8 mouse cellular contexts compared by ENCODE assay signal in genomic region chr4:136648922-136649479, GRCm38 (mm10). TPM values are rescaled to one million over a fixed set of nuclear protein-coding genes. Genes with fewer than 3 reads are reported as not detected.
DNase-seq lines count a peak whose midpoint lies in the region; ATAC-seq and TF ChIP-seq lines count a peak whose summit lies in the region.

No protein-coding gene starts in this region.

- 15% methylated on average over 11 of the region's 11 CpGs for WGBS in heart, embryonic 13.5 days
- 15% methylated on average over 11 of the region's 11 CpGs for WGBS in liver, embryonic 12.5 days (ENCODE audit: insufficient replicate concordance)
- WGBS in neural tube, embryonic 15.5 days, result 20% methylated on average over 11 of the region's 11 CpGs

- H3ac ChIP-seq in C2C12 (ENCODE audit: control insufficient read depth, insufficient read length, low read depth), result peak overlapping the region; percentile 19

- no peaks in the 10 kb centered on the region for H3K36me3 ChIP-seq in C2C12 (ENCODE audit: control insufficient read depth, insufficient read depth)
- H3K36me3 ChIP-seq in heart, embryonic 13.5 days, result no peaks in the 10 kb centered on the region
- H3K36me3 ChIP-seq in liver, embryonic 12.5 days, result no peaks in the 10 kb centered on the region
- H3K36me3 ChIP-seq in neural tube, embryonic 15.5 days, result 0 out of 2 replicates have a peak, but pooled peaks cover 3% of the 10 kb centered on the region

- H3K27me3 ChIP-seq in C2C12 (ENCODE audit: control insufficient read depth, insufficient read depth, insufficient read length), result no peaks in the 10 kb centered on the region
- H3K27me3 ChIP-seq in heart, embryonic 13.5 days (replicated peaks), result peaks cover 49% of the 10 kb centered on the region
- peaks cover 3% of the 10 kb centered on the region; the same call in 1 of the 2 replicates for H3K27me3 ChIP-seq in liver, embryonic 12.5 days (replicated peaks)
- no peaks in the 10 kb centered on the region for H3K27me3 ChIP-seq in neural tube, embryonic 15.5 days (replicated peaks)

- peak; percentile 73 for TF ChIP-seq CTCF in C2C12 (IDR thresholded peaks at IDR 0.05; ENCODE audit: control insufficient read depth, insufficient read depth, insufficient read length)
- peak; percentile 87 for TF ChIP-seq CTCF in embryonic fibroblast, embryonic 13.5 days (IDR thresholded peaks at IDR 0.05; ENCODE audit: borderline replicate concordance, insufficient read depth, low read length)

- peak overlapping the region; percentile 37; the same call in 1 of the 2 replicates for H3K9ac ChIP-seq in heart, embryonic 13.5 days
- H3K9ac ChIP-seq in liver, embryonic 12.5 days, result no peak overlapping the region
- H3K9ac ChIP-seq in neural tube, embryonic 15.5 days (replicated peaks), result no peak overlapping the region; the same call in 1 of the 2 replicates

- H3K4me2 ChIP-seq in heart, embryonic 13.5 days, result peak overlapping the region; percentile 58
- peak overlapping the region; percentile 20 for H3K4me2 ChIP-seq in liver, embryonic 12.5 days
- H3K4me2 ChIP-seq in neural tube, embryonic 15.5 days, result peak overlapping the region; percentile 0; the same call in 1 of the 2 replicates

- H3K79me3 ChIP-seq in C2C12 (ENCODE audit: low read depth), result no peaks in the 10 kb centered on the region

- no peaks in the 10 kb centered on the region for H3K4me1 ChIP-seq in embryonic fibroblast, embryonic 13.5 days (ENCODE audit: control insufficient read depth, insufficient read depth, low read length)
- peaks cover 29% of the 10 kb centered on the region for H3K4me1 ChIP-seq in heart, embryonic 13.5 days
- H3K4me1 ChIP-seq in liver, embryonic 12.5 days, result peaks cover 34% of the 10 kb centered on the region
- H3K4me1 ChIP-seq in neural tube, embryonic 15.5 days, result peaks cover 24% of the 10 kb centered on the region

- DNase-seq in adrenal gland, postnatal 4 days (ENCODE audit: low spot score in 2 of 2), result peak; percentile 65 to 76
- peak; percentile 79 for DNase-seq in kidney, postnatal 14 days
- peak; percentile 30 to 40 for DNase-seq in thymus, adult 18-20 months

- H3K27ac ChIP-seq in embryonic fibroblast, embryonic 13.5 days (ENCODE audit: insufficient read depth, low read length), result peak overlapping the region; percentile 89
- H3K27ac ChIP-seq in heart, embryonic 13.5 days (replicated peaks), result no peak overlapping the region
- H3K27ac ChIP-seq in liver, embryonic 12.5 days, result no peak overlapping the region
- no peak overlapping the region for H3K27ac ChIP-seq in neural tube, embryonic 15.5 days (replicated peaks)

- peaks cover 8% of the 10 kb centered on the region for H3K9me3 ChIP-seq in heart, embryonic 13.5 days
- no peaks in the 10 kb centered on the region for H3K9me3 ChIP-seq in liver, embryonic 12.5 days (replicated peaks)
- H3K9me3 ChIP-seq in neural tube, embryonic 15.5 days (replicated peaks), result no peaks in the 10 kb centered on the region

- no peak overlapping the region for H3K4me3 ChIP-seq in C2C12 (ENCODE audit: insufficient read depth, poor library complexity, severe bottlenecking)
- H3K4me3 ChIP-seq in embryonic fibroblast, embryonic 13.5 days (ENCODE audit: insufficient read depth, low read length), result no peak overlapping the region
- peak overlapping the region; percentile 24 for H3K4me3 ChIP-seq in heart, embryonic 13.5 days
- H3K4me3 ChIP-seq in liver, embryonic 12.5 days, result no peak overlapping the region
- H3K4me3 ChIP-seq in neural tube, embryonic 15.5 days (replicated peaks), result no peak overlapping the region

- no peak for ATAC-seq in heart, embryonic 13.5 days (ENCODE audit: extremely low read depth, insufficient number of reproducible peaks, low FRiP score, low TSS enrichment)
- 0 out of 2 replicates have a peak, but pooled peaks have one; percentile 19 for ATAC-seq in liver, embryonic 12.5 days
- ATAC-seq in neural tube, embryonic 15.5 days (ENCODE audit: low FRiP score), result no peak

- H3K79me2 ChIP-seq in C2C12 (ENCODE audit: control insufficient read depth, insufficient read depth), result no peaks in the 10 kb centered on the region

- no peak for TF ChIP-seq POLR2A in embryonic fibroblast, embryonic 13.5 days (IDR thresholded peaks at IDR 0.05; ENCODE audit: low read depth, low read length)

TF ChIP-seq in C2C12, 6 proteins besides CTCF, POLR2A, EP300 and RAD21:
- no peak for TF ChIP-seq USF1 (IDR thresholded peaks at IDR 0.05; ENCODE audit: low read depth)
- no peak for TF ChIP-seq FOSL1 (IDR thresholded peaks at IDR 0.05; ENCODE audit: insufficient read depth, low read length, poor library complexity, severe bottlenecking)
- no peak for TF ChIP-seq MAX (IDR thresholded peaks at IDR 0.05)
- TF ChIP-seq MYOD1 (IDR thresholded peaks at IDR 0.05; ENCODE audit: control insufficient read depth, insufficient read length, low read depth), result no peak
- no peak for TF ChIP-seq CEBPB (IDR thresholded peaks at IDR 0.05; ENCODE audit: low read depth)
- TF ChIP-seq MYOG (IDR thresholded peaks at IDR 0.05; ENCODE audit: control insufficient read depth, extremely low read depth, insufficient read length), result no peak

RNA-seq across cellular contexts. Expression of gene Lactbl1, which starts 26.6 kb away (rescaled TPM):
- polyA plus RNA-seq in C2C12 (2012; fragmentation: generic; extraction: Trizol), result not detected
- total RNA-seq in adrenal gland, postnatal 4 days (2021), result not detected
- polyA plus RNA-seq in embryonic fibroblast, embryonic 13.5 days (2011; ENCODE audit: insufficient read length, low read depth, missing spikeins), result not detected in 2 replicates
- polyA plus RNA-seq in heart, embryonic 13.5 days (2015; fragmentation: Nextera tagmentation; extraction: Ambion mirVana), result not detected in 2 replicates
- not detected in 2 replicates for polyA plus RNA-seq in liver, embryonic 12.5 days (2016; fragmentation: Nextera tagmentation; extraction: Ambion mirVana)
- 0.05 and 0.10 TPM in 2 replicates for polyA plus RNA-seq in neural tube, embryonic 15.5 days (2015; fragmentation: Nextera tagmentation; extraction: Ambion mirVana)

RNA-seq across cellular contexts. Expression of gene Tex46, which starts 38.8 kb away (rescaled TPM):
- not detected for polyA plus RNA-seq in C2C12 (2012; fragmentation: generic; extraction: Trizol)
- total RNA-seq in adrenal gland, postnatal 4 days (2021), result not detected
- not detected in 2 replicates for polyA plus RNA-seq in embryonic fibroblast, embryonic 13.5 days (2011; ENCODE audit: insufficient read length, low read depth, missing spikeins)
- not detected in 2 replicates for polyA plus RNA-seq in heart, embryonic 13.5 days (2015; fragmentation: Nextera tagmentation; extraction: Ambion mirVana)
- not detected in 2 replicates for polyA plus RNA-seq in liver, embryonic 12.5 days (2016; fragmentation: Nextera tagmentation; extraction: Ambion mirVana)
- polyA plus RNA-seq in neural tube, embryonic 15.5 days (2015; fragmentation: Nextera tagmentation; extraction: Ambion mirVana), result not detected in 2 replicates

RNA-seq across cellular contexts. Expression of gene Kdm1a, which starts 46.5 kb away (rescaled TPM):
- 47.2 TPM for polyA plus RNA-seq in C2C12 (2012; fragmentation: generic; extraction: Trizol)
- total RNA-seq in adrenal gland, postnatal 4 days (2021), result 10 to 100 TPM; 71.2 to 72.4 TPM
- polyA plus RNA-seq in embryonic fibroblast, embryonic 13.5 days (2011; ENCODE audit: insufficient read length, low read depth, missing spikeins), result 83.4 and 88.7 TPM in 2 replicates
- 25.1 and 27.5 TPM in 2 replicates for polyA plus RNA-seq in heart, embryonic 13.5 days (2015; fragmentation: Nextera tagmentation; extraction: Ambion mirVana)
- polyA plus RNA-seq in liver, embryonic 12.5 days (2016; fragmentation: Nextera tagmentation; extraction: Ambion mirVana), result 31.3 and 31.9 TPM in 2 replicates
- 46.6 and 49.8 TPM in 2 replicates for polyA plus RNA-seq in neural tube, embryonic 15.5 days (2015; fragmentation: Nextera tagmentation; extraction: Ambion mirVana)

Comparison
In these comparisons a context has a peak if more than half of its experiments do, and no peak if none do; other contexts are left out.
1. H3K4me2 ChIP-seq: peak in every context shown above with its lines; median percentile 58 in heart, embryonic 13.5 days; 20 in liver, embryonic 12.5 days; 0 in neural tube, embryonic 15.5 days.